Mouse (Mus musculus): ENCODE data around the gene Garem2. TPM values are rescaled to one million over a fixed set of nuclear protein-coding genes. Genes with fewer than 3 reads are reported as not detected.

Gene Garem2
- polyA plus RNA-seq, 1 experiment from 2014 or later, result 0.26 TPM

DNA sequence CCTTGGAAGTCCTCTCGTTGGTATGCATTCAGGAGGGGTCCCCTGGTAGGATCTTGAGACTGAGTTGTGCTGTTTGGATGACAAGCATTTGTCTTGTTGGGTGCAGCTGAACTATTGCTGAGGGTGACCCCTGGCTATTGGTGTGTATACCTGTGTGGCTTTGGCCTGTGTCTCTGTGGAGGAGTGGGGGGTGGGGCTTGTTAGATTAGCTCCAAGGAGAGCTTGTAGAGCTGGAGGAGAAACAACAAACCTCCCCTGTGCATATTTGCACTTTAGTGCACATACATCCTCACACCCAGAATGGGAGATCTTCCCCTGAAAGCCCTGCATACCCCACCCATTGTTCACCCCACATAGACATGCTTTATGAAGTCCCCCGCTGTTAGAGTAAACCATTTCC, 1.8 kb downstream of the Garem2 start:
- no peaks in the 10 kb centered on the region for H3K36me3 ChIP-seq (ENCODE audit: control insufficient read depth, insufficient read depth, low read length)

DNA sequence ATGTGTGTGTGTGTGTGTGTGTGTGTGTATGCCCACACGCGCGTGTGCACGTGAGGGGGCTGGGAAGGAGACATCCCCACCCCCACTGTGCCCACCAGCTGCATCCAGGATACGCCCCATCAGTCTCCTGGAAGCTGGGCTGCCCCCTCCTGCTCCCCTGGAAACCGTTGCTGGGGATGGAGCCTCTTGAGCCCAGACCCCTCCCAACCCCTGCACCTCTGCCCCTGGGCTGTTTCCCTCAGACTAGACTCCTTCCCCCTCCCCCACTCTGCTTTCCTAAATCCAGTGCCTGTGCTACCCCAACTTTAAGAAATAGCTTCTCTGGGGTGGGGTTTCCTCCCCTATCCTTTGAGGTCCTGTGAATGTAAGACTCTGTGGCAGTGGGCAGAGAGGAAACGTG, 2.2 kb downstream of the Garem2 start:
- no peaks in the 10 kb centered on the region for H3K9me3 ChIP-seq (ENCODE audit: control insufficient read depth, low read length)
- no peaks in the 10 kb centered on the region for H3K36me3 ChIP-seq (ENCODE audit: control insufficient read depth, insufficient read depth, low read length)
- no peak overlapping the region for H3K4me2 ChIP-seq (ENCODE audit: low read length)
- H3K27me3 ChIP-seq (ENCODE audit: control insufficient read depth, insufficient read depth, low read length), result peaks cover 86% of the 10 kb centered on the region
- no peak overlapping the region for H3K9ac ChIP-seq (ENCODE audit: low read length)
- ATAC-seq (ENCODE audit: insufficient number of reproducible peaks, insufficient read depth, low FRiP score, low read depth), result no peak
- WGBS, result 13% methylated on average over 7 of the region's 7 CpGs
- no peak overlapping the region for H3K4me3 ChIP-seq (ENCODE audit: control insufficient read depth in 1 of 2, insufficient read depth in 1 of 2, low read depth in 1 of 2, low read length in 2 of 2)
- peaks cover 15 to 30% of the 10 kb centered on the region in 2 experiments for H3K4me1 ChIP-seq (ENCODE audit: control insufficient read depth in 2 of 2, insufficient read depth in 2 of 2, low read length in 2 of 2)
- H3K27ac ChIP-seq (replicated peaks in 1 of 2; ENCODE audit: control insufficient read depth in 1 of 2, insufficient read depth in 1 of 2, low read depth in 2 of 2, low read length in 2 of 2), result no peak overlapping the region

More for the DNA sequence above, 1.8 kb downstream of the Garem2 start:
- Histone ChIP-seq H3K27ac (replicated peaks in 1 of 2; ENCODE audit: control insufficient read depth in 1 of 2, insufficient read depth in 1 of 2, low read depth in 2 of 2, low read length in 2 of 2) (no peak overlapping the region), H3K27me3 (ENCODE audit: control insufficient read depth, insufficient read depth, low read length) (peaks cover 82% of the 10 kb centered on the region), H3K9me3 (ENCODE audit: control insufficient read depth, low read length) (no peaks in the 10 kb centered on the region), H3K9ac (ENCODE audit: low read length) (no peak overlapping the region), H3K4me2 (ENCODE audit: low read length) (no peak overlapping the region), H3K4me3 (ENCODE audit: control insufficient read depth in 1 of 2, insufficient read depth in 1 of 2, low read depth in 1 of 2, low read length in 2 of 2) (no peak overlapping the region), H3K4me1 (ENCODE audit: control insufficient read depth in 2 of 2, insufficient read depth in 2 of 2, low read length in 2 of 2) (peaks cover 15 to 30% of the 10 kb centered on the region in 2 experiments)
- WGBS, result 33% methylated on average over 2 of the region's 2 CpGs
- ATAC-seq (ENCODE audit: insufficient number of reproducible peaks, insufficient read depth, low FRiP score, low read depth), result no peak

DNA sequence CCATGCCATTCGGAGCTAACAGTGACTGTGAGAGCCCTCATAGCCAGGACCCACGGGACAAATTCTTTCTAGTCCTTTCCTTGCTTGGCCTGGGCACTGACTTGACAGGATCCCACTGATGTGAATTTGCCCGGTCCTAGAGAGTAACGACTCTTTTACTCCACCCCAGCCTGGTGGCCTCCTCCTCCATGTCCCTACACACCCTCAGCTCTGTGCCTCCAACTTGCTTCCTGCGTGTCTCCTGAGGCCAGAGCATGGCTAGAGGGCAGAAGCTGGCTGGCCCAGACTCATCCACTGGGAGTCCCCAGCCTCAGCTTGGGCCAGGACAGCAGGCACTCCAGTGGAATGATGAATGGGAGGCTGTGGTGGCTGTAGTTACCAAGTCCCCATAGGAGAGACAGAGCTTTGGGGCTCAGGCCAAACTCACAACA, 2.7 kb downstream of the Garem2 start:
- Histone ChIP-seq H3K9me3 (ENCODE audit: control insufficient read depth, low read length) (no peaks in the 10 kb centered on the region), H3K27ac (replicated peaks in 1 of 2; ENCODE audit: control insufficient read depth in 1 of 2, insufficient read depth in 1 of 2, low read depth in 2 of 2, low read length in 2 of 2) (no peak overlapping the region), H3K27me3 (ENCODE audit: control insufficient read depth, insufficient read depth, low read length) (peaks cover 88% of the 10 kb centered on the region), H3K36me3 (ENCODE audit: control insufficient read depth, insufficient read depth, low read length) (no peaks in the 10 kb centered on the region), H3K4me1 (ENCODE audit: control insufficient read depth in 2 of 2, insufficient read depth in 2 of 2, low read length in 2 of 2) (peaks cover 15 to 30% of the 10 kb centered on the region in 2 experiments), H3K4me2 (ENCODE audit: low read length) (no peak overlapping the region), H3K4me3 (ENCODE audit: control insufficient read depth in 1 of 2, insufficient read depth in 1 of 2, low read depth in 1 of 2, low read length in 2 of 2) (no peak overlapping the region), H3K9ac (ENCODE audit: low read length) (no peak overlapping the region)
- no peak for ATAC-seq (ENCODE audit: insufficient number of reproducible peaks, insufficient read depth, low FRiP score, low read depth)
- WGBS, result 15% methylated on average over 5 of the region's 5 CpGs

DNA sequence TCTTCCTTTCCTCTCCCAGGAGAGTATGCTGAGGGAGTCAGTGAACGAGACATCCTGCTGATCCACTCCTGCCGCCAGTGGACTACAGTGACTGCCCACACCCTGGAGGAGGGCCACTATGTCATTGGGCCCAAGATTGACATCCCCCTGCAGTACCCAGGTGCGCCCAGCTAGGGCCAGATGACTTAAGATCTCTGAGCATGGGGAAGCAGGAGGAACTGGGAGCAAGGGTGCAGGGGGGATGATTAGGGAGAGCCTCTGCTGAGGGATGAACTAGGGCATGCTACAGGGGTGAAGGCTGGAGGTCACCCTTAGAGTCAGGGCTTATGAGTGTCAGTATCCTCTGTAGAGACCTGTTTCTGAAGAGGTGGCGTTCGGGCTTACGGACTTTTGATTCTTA, 3.3 kb downstream of the Garem2 start:
- no peaks in the 10 kb centered on the region for H3K9me3 ChIP-seq (ENCODE audit: control insufficient read depth, low read length)
- ATAC-seq (ENCODE audit: insufficient number of reproducible peaks, insufficient read depth, low FRiP score, low read depth), result no peak
- H3K9ac ChIP-seq (ENCODE audit: low read length), result no peak overlapping the region
- H3K27ac ChIP-seq (replicated peaks in 1 of 2; ENCODE audit: control insufficient read depth in 1 of 2, insufficient read depth in 1 of 2, low read depth in 2 of 2, low read length in 2 of 2), result no peak overlapping the region
- H3K27me3 ChIP-seq (ENCODE audit: control insufficient read depth, insufficient read depth, low read length), result peaks cover 88% of the 10 kb centered on the region
- H3K4me1 ChIP-seq (ENCODE audit: control insufficient read depth in 2 of 2, insufficient read depth in 2 of 2, low read length in 2 of 2), result peaks cover 15 to 30% of the 10 kb centered on the region in 2 experiments
- WGBS, result 71% methylated on average over 6 of the region's 6 CpGs
- no peaks in the 10 kb centered on the region for H3K36me3 ChIP-seq (ENCODE audit: control insufficient read depth, insufficient read depth, low read length)
- no peak overlapping the region for H3K4me2 ChIP-seq (ENCODE audit: low read length)
- H3K4me3 ChIP-seq (ENCODE audit: control insufficient read depth in 1 of 2, insufficient read depth in 1 of 2, low read depth in 1 of 2, low read length in 2 of 2), result no peak overlapping the region

DNA sequence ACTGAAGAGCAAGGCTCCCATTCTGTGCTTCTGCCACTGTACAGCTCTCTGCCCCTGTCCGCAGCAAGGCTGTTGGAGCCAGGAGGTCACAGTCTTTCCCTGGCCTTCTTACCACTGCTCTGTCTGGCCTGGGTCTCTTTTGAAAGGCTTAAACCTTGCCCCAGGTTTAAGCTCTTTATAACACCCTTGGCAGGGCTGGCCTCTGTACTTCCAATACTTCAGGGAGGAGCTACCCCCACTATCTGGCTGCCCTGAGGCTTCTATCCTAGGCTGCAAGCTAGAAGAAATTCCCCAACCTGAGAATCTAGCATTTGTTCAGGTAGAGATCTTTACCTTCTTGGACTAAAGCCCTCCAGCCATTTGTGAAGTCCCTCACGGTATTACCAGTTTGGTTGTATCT, 4.9 kb downstream of the Garem2 start:
- Histone ChIP-seq H3K4me3 (ENCODE audit: control insufficient read depth in 1 of 2, insufficient read depth in 1 of 2, low read depth in 1 of 2, low read length in 2 of 2) (no peak overlapping the region), H3K9ac (ENCODE audit: low read length) (no peak overlapping the region), H3K36me3 (ENCODE audit: control insufficient read depth, insufficient read depth, low read length) (no peaks in the 10 kb centered on the region), H3K4me1 (ENCODE audit: control insufficient read depth in 2 of 2, insufficient read depth in 2 of 2, low read length in 2 of 2) (peaks cover 22 to 33% of the 10 kb centered on the region in 2 experiments), H3K27me3 (ENCODE audit: control insufficient read depth, insufficient read depth, low read length) (peaks cover 87% of the 10 kb centered on the region), H3K27ac (replicated peaks in 1 of 2; ENCODE audit: control insufficient read depth in 1 of 2, insufficient read depth in 1 of 2, low read depth in 2 of 2, low read length in 2 of 2) (no peak overlapping the region), H3K4me2 (ENCODE audit: low read length) (peak overlapping the region; percentile 60; the same call in 1 of the 2 replicates), H3K9me3 (ENCODE audit: control insufficient read depth, low read length) (no peaks in the 10 kb centered on the region)
- 59% methylated on average over 2 of the region's 2 CpGs for WGBS
- no peak for ATAC-seq (ENCODE audit: insufficient number of reproducible peaks, insufficient read depth, low FRiP score, low read depth)

DNA sequence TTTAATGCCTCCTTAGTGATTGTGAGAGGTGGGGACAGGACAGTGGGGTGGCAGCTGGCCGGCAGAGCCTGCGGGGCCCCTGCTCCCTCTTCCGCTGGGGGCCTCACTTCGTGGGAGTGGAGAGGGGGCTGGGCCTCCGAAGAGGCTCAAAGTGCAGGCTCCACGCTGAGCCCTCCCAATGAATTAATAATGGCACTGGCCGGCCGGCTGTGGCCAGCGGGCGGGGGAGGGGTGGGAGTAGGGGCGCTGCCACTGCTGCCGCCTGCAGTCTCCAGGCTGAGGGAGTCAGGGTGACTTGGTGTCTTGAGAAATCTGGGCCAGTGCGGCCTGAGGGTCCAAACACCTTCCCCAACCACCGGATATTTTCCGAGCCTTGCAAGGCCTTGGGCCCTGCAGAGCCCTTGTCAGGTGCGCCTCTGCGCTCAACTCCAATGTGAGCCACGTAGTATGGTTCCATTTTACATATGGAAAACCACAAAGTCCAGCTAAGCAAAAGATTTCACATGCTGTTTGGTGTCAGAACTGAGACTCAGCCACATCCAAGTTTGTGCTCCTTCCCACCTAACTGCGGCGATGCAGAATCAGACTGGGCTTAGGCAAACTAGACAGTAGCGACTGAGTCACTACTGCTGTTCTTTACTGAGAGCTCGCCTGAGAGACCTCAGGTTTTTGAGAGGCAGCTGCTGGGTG, 5.6 kb downstream of the Garem2 start:
- Histone ChIP-seq H3K36me3 (ENCODE audit: control insufficient read depth, insufficient read depth, low read length) (no peaks in the 10 kb centered on the region), H3K4me3 (ENCODE audit: control insufficient read depth in 1 of 2, insufficient read depth in 1 of 2, low read depth in 1 of 2, low read length in 2 of 2) (peak overlapping the region in 1 of 2 experiments; percentile 21; a peak in 3 of 4 replicates), H3K27ac (replicated peaks in 1 of 2; ENCODE audit: control insufficient read depth in 1 of 2, insufficient read depth in 1 of 2, low read depth in 2 of 2, low read length in 2 of 2) (no peak overlapping the region), H3K4me1 (ENCODE audit: control insufficient read depth in 2 of 2, insufficient read depth in 2 of 2, low read length in 2 of 2) (peaks cover 17 to 27% of the 10 kb centered on the region in 2 experiments), H3K27me3 (ENCODE audit: control insufficient read depth, insufficient read depth, low read length) (peaks cover 88% of the 10 kb centered on the region), H3K4me2 (ENCODE audit: low read length) (peak overlapping the region; percentile 60), H3K9ac (ENCODE audit: low read length) (peak overlapping the region; percentile 49; the same call in 1 of the 2 replicates), H3K9me3 (ENCODE audit: control insufficient read depth, low read length) (no peaks in the 10 kb centered on the region)
- ATAC-seq (ENCODE audit: insufficient number of reproducible peaks, insufficient read depth, low FRiP score, low read depth), result no peak
- WGBS, result 10% methylated on average over 22 of the region's 22 CpGs

DNA sequence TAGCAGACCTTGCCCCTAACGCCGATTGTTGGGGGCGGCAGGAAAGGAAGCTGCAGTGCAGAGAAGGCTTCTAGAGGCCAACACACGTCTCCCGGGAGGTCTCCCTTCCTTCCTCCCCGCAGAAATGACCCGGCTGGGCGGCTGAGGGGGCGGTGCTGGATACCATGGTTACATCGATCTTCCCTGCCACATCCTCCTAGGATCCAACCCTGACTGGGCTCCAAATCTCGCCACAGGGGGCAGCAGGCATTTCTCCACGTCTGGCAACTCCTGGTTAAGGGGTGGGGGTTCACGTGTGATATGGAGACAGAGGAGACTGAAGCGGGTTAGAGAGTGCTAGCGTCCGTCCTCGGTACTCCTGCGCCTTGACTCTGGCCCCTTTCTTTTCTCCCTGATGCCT, 6.2 kb downstream of the Garem2 start:
- no peak for ATAC-seq (ENCODE audit: insufficient number of reproducible peaks, insufficient read depth, low FRiP score, low read depth)
- WGBS, result under 1% methylated on average over 18 of the region's 18 CpGs
- H3K27ac ChIP-seq (replicated peaks in 1 of 2; ENCODE audit: control insufficient read depth in 1 of 2, insufficient read depth in 1 of 2, low read depth in 2 of 2, low read length in 2 of 2), result no peak overlapping the region
- H3K4me3 ChIP-seq (ENCODE audit: control insufficient read depth in 1 of 2, insufficient read depth in 1 of 2, low read depth in 1 of 2, low read length in 2 of 2), result peak overlapping the region; percentile 4 to 21; a peak in 3 of 4 replicates
- peak overlapping the region; percentile 49; the same call in 1 of the 2 replicates for H3K9ac ChIP-seq (ENCODE audit: low read length)
- H3K36me3 ChIP-seq (ENCODE audit: control insufficient read depth, insufficient read depth, low read length), result no peaks in the 10 kb centered on the region
- H3K4me2 ChIP-seq (ENCODE audit: low read length), result peak overlapping the region; percentile 60
- peaks cover 16 to 21% of the 10 kb centered on the region in 2 experiments for H3K4me1 ChIP-seq (ENCODE audit: control insufficient read depth in 2 of 2, insufficient read depth in 2 of 2, low read length in 2 of 2)
- H3K27me3 ChIP-seq (ENCODE audit: control insufficient read depth, insufficient read depth, low read length), result peaks cover 87% of the 10 kb centered on the region
- H3K9me3 ChIP-seq (ENCODE audit: control insufficient read depth, low read length), result no peaks in the 10 kb centered on the region
